Comparison of ENCODE assay signal across 8 mouse cellular contexts in the genomic region with DNA sequence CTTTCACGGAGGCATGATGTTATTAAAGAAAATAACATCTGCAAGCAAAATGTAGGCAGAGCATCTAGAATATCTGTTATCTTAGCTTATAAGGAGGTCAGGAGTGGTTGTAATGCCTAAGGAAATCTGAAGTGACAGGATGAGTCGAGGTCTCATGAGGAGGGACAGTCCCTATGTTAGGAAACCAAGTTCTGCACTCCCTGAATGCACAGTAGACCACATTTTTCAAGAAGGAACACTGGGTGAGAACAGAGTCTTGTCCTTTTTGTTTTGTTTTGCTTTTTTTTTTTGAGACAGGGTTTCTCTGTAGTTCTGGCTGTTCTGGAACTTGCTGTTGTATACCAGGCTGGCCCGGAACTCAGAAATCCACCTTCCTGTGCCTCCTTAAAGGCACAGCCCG. TPM values are rescaled to one million over a fixed set of nuclear protein-coding genes. Genes with fewer than 3 reads are reported as not detected.
DNase-seq lines count a peak whose midpoint lies in the region; ATAC-seq and TF ChIP-seq lines count a peak whose summit lies in the region.

No protein-coding gene starts in this region.

- peaks cover 5% of the 10 kb centered on the region for H3K4me1 ChIP-seq in cortical plate, adult 2 months (ENCODE audit: control insufficient read depth, insufficient read depth, low read length)
- peaks cover 15% of the 10 kb centered on the region for H3K4me1 ChIP-seq in intestine, embryonic 16.5 days (ENCODE audit: control insufficient read depth, insufficient read depth, low read length)
- H3K4me1 ChIP-seq in neural tube, embryonic 15.5 days: peaks cover 28% of the 10 kb centered on the region

- no peak for TF ChIP-seq CTCF in left cerebral cortex, adult 2 months (IDR thresholded peaks at IDR 0.05)
- no peak for TF ChIP-seq CTCF in cortical plate, adult 2 months (IDR thresholded peaks at IDR 0.05; ENCODE audit: extremely low read depth, insufficient read depth, low read length)

- no peaks in the 10 kb centered on the region for H3K9me3 ChIP-seq in intestine, embryonic 16.5 days (ENCODE audit: control insufficient read depth, low read length)
- H3K9me3 ChIP-seq in neural tube, embryonic 15.5 days (replicated peaks): no peaks in the 10 kb centered on the region

- H3K4me3 ChIP-seq in left cerebral cortex, adult 2 months: peak overlapping the region; percentile 86
- H3K4me3 ChIP-seq in cortical plate, adult 2 months (ENCODE audit: insufficient read depth, low read length): peak overlapping the region; percentile 99
- H3K4me3 ChIP-seq in intestine, embryonic 16.5 days (ENCODE audit: low read length): peak overlapping the region; percentile 95
- peak overlapping the region; percentile 88 for H3K4me3 ChIP-seq in neural tube, embryonic 15.5 days (replicated peaks)

- H3K27me3 ChIP-seq in intestine, embryonic 16.5 days (replicated peaks; ENCODE audit: control insufficient read depth, insufficient read depth, low read length): no peaks in the 10 kb centered on the region
- H3K27me3 ChIP-seq in neural tube, embryonic 15.5 days (replicated peaks): no peaks in the 10 kb centered on the region

- ATAC-seq in intestine, embryonic 16.5 days: no peak
- no peak for ATAC-seq in neural tube, embryonic 15.5 days (ENCODE audit: low FRiP score)

- peak overlapping the region; percentile 97 for H3K9ac ChIP-seq in intestine, embryonic 16.5 days (ENCODE audit: low read depth, low read length)
- H3K9ac ChIP-seq in neural tube, embryonic 15.5 days (replicated peaks): peak overlapping the region; percentile 79

- H3K36me3 ChIP-seq in intestine, embryonic 16.5 days (ENCODE audit: control insufficient read depth, insufficient read depth, low read length): no peaks in the 10 kb centered on the region
- no peaks in the 10 kb centered on the region for H3K36me3 ChIP-seq in neural tube, embryonic 15.5 days

- intact Hi-C loops in left cerebral cortex, adult 2 months (cut with DNase I): loop anchor here (5.0 kb wide), 5 partner anchors 40 to 505 kb away; partner anchors contain the start of genes Fyttd1 and Rubcn
- intact Hi-C loops in left cerebral cortex, postnatal 36 days (cut with DNase I): loop anchor here (5.0 to 10.0 kb wide), 4 partner anchors 135 to 505 kb away; partner anchors contain the start of genes Fyttd1, Osbpl11, Rubcn and Slc12a8

- no peak for TF ChIP-seq POLR2A in cortical plate, adult 2 months (IDR thresholded peaks at IDR 0.05; ENCODE audit: extremely low read depth, insufficient read depth, low read length)

- DNase-seq in left cerebral cortex, adult 2 months (ENCODE audit: extremely low spot score in 1 of 2, low spot score in 2 of 2): no peak
- DNase-seq in left cerebral cortex, postnatal 36 days (ENCODE audit: low spot score in 2 of 2): no peak
- no peak for DNase-seq in c-Kit-positive CD71-positive TER-119-positive erythroid progenitor cells, embryonic 14.5 days (ENCODE audit: low spot score)
- no peak for DNase-seq in adrenal gland, adult 2 months
- no peak for DNase-seq in right cerebral cortex, adult 2 months (ENCODE audit: low spot score in 2 of 2)

- 26% methylated on average over 4 of the region's 4 CpGs for WGBS in intestine, embryonic 16.5 days
- 45% methylated on average over 4 of the region's 4 CpGs for WGBS in neural tube, embryonic 15.5 days

- peak overlapping the region; percentile 97; the same call in 1 of the 2 replicates for H3K27ac ChIP-seq in left cerebral cortex, adult 2 months
- H3K27ac ChIP-seq in cortical plate, adult 2 months (ENCODE audit: insufficient read depth, low read length): no peak overlapping the region
- H3K27ac ChIP-seq in intestine, embryonic 16.5 days (ENCODE audit: low read length): peak overlapping the region; percentile 97
- H3K27ac ChIP-seq in neural tube, embryonic 15.5 days (replicated peaks): peak overlapping the region; percentile 97

- peak overlapping the region; percentile 71 for H3K4me2 ChIP-seq in intestine, embryonic 16.5 days (ENCODE audit: low read depth, low read length)
- peak overlapping the region; percentile 83 for H3K4me2 ChIP-seq in neural tube, embryonic 15.5 days

RNA-seq across cellular contexts. Expression of gene Zfp148, which starts 1.7 kb away (rescaled TPM):
- 100 to 1,000 TPM; 171 to 179 TPM for total RNA-seq in left cerebral cortex, adult 2 months (2021)
- 100 to 1,000 TPM; 159 TPM for total RNA-seq in left cerebral cortex, postnatal 36 days (2021)
- polyA plus RNA-seq in cortical plate, adult 2 months (2012; rRNA removed): 35.5 and 38.6 TPM in 2 replicates
- 39.1 and 39.9 TPM in 2 replicates for polyA plus RNA-seq in intestine, embryonic 16.5 days (2015; fragmentation: Nextera tagmentation; extraction: Ambion mirVana)
- 43.3 and 50.0 TPM in 2 replicates for polyA plus RNA-seq in neural tube, embryonic 15.5 days (2015; fragmentation: Nextera tagmentation; extraction: Ambion mirVana)
- 10 to 100 TPM; 65.2 to 67.8 TPM for total RNA-seq in adrenal gland, adult 2 months (2021)
- 2.4 and 2.8 TPM in 2 replicates for polyA plus RNA-seq in adrenal gland, adult 2 months (2012; rRNA removed)
